Mouse (Mus musculus): ENCODE data around the gene Hnrnpul1.

The Hnrnpul1 gene

GRCm38 (mm10) chr7:25719761-25720610 is 34.6 kb downstream of the Hnrnpul1 start:
- peak; percentile 81 for DNase-seq (ENCODE audit: low spot score)

- peak; percentile 94 for DNase-seq (ENCODE audit: low spot score)
Observed at GRCm38 (mm10) chr7:25718788-25719417, 35.7 kb downstream of the Hnrnpul1 start, which contains the start of gene Ccdc97. Gene Ccdc97, minus strand, starts transcription at chr7:25719088.

- DNase-seq (ENCODE audit: low spot score) = no peak
Observed at GRCm38 (mm10) chr7:25717478-25717877, 37.1 kb downstream of the Hnrnpul1 start.

GRCm38 (mm10) chr7:25715731-25716271 is 38.8 kb downstream of the Hnrnpul1 start:
- DNase-seq (ENCODE audit: low spot score) = no peak

- no peak for DNase-seq (ENCODE audit: low spot score)
Observed at GRCm38 (mm10) chr7:25714581-25714980, 40.0 kb downstream of the Hnrnpul1 start.

- DNase-seq (ENCODE audit: low spot score) = no peak
Observed at GRCm38 (mm10) chr7:25712801-25713200, 41.8 kb downstream of the Hnrnpul1 start.

- peak; percentile 67 for DNase-seq (ENCODE audit: low spot score)
Observed at GRCm38 (mm10) chr7:25711731-25712197, 42.8 kb downstream of the Hnrnpul1 start.

- no peak for DNase-seq (ENCODE audit: low spot score)
Observed at GRCm38 (mm10) chr7:25711165-25711564, 43.4 kb downstream of the Hnrnpul1 start.

- DNase-seq (ENCODE audit: low spot score) = no peak
Observed at GRCm38 (mm10) chr7:25710519-25711130, 43.9 kb downstream of the Hnrnpul1 start.

GRCm38 (mm10) chr7:25709961-25710360 is 44.6 kb downstream of the Hnrnpul1 start:
- DNase-seq (ENCODE audit: low spot score) = no peak

- DNase-seq (ENCODE audit: low spot score) = peak; percentile 34
Observed at GRCm38 (mm10) chr7:25707581-25708292, 46.8 kb downstream of the Hnrnpul1 start.

- DNase-seq (ENCODE audit: low spot score) = peak; percentile 41
Observed at GRCm38 (mm10) chr7:25706578-25707170, 47.9 kb downstream of the Hnrnpul1 start.

GRCm38 (mm10) chr7:25705801-25706251 is 48.7 kb downstream of the Hnrnpul1 start:
- peak; percentile 77 for DNase-seq (ENCODE audit: low spot score)

GRCm38 (mm10) chr7:25704716-25705364 is 49.7 kb downstream of the Hnrnpul1 start:
- DNase-seq (ENCODE audit: low spot score) = no peak

- DNase-seq (ENCODE audit: low spot score) = peak; percentile 46
Observed at GRCm38 (mm10) chr7:25703793-25704494, 50.6 kb downstream of the Hnrnpul1 start.

- no peak for DNase-seq (ENCODE audit: low spot score)
Observed at GRCm38 (mm10) chr7:25702350-25702749, 52.2 kb downstream of the Hnrnpul1 start.

- DNase-seq (ENCODE audit: low spot score) = no peak
Observed at GRCm38 (mm10) chr7:25700732-25701131, 53.8 kb downstream of the Hnrnpul1 start.

GRCm38 (mm10) chr7:25699851-25700250 is 54.7 kb downstream of the Hnrnpul1 start:
- no peak for DNase-seq (ENCODE audit: low spot score)

GRCm38 (mm10) chr7:25694104-25694503 is 60.5 kb downstream of the Hnrnpul1 start:
- no peak for DNase-seq (ENCODE audit: low spot score)

GRCm38 (mm10) chr7:25690051-25690450 is 64.5 kb downstream of the Hnrnpul1 start:
- DNase-seq (ENCODE audit: low spot score) = no peak

Data from adipocyte (in vitro differentiated cells).